Mouse (Mus musculus) stomach, embryonic 16.5 days (tissue): ENCODE measurements around the gene Asap2. TPM values are rescaled to one million over a fixed set of nuclear protein-coding genes. Genes with fewer than 3 reads are reported as not detected.
"Not testable (repeated sequence)": the region's sequence is repeated elsewhere in the genome, so short reads cannot be mapped to it uniquely, and the experiment has no call there.

ENCODE experiments used
- ATAC-seq: fragments of 200-750 bp; cut with Nextera tagmentation; 2 replicates; pipeline ENCODE4 v1.8.0; 2017; ENCODE audit warnings: moderate number of reproducible peaks, moderate TSS enrichment; ENCODE audit not compliant: insufficient read depth, low FRiP score
- H3K27ac ChIP-seq: fragments of 300-500 bp; sonication (generic); 2 replicates; pipeline ENCODE4 v1.5.1; 2014; ENCODE audit warnings: low read length
- H3K27me3 ChIP-seq: fragments of 300-500 bp; sonication (generic); 2 replicates; pipeline ENCODE4 v1.6.1; 2014; ENCODE audit warnings: low read length, control low read depth, mixed read lengths; ENCODE audit not compliant: control insufficient read depth, insufficient read depth
- H3K36me3 ChIP-seq: fragments of 300-500 bp; sonication (generic); 2 replicates; pipeline ENCODE4 v1.6.1; 2014; ENCODE audit warnings: low read length; ENCODE audit not compliant: control insufficient read depth, insufficient read depth
- H3K4me1 ChIP-seq: fragments of 300-500 bp; sonication (generic); 2 replicates; pipeline ENCODE4 v1.6.1; 2014; ENCODE audit warnings: low read length, control low read depth, mixed read lengths; ENCODE audit not compliant: control insufficient read depth, insufficient read depth
- H3K4me2 ChIP-seq: fragments of 300-500 bp; sonication (generic); 2 replicates; pipeline ENCODE4 v1.6.1; 2014; ENCODE audit warnings: low read depth, low read length, mixed read lengths
- H3K4me3 ChIP-seq: fragments of 300-500 bp; sonication (generic); replicated peaks from 2 replicates; pipeline ENCODE4 v1.5.1; 2014; ENCODE audit warnings: mild to moderate bottlenecking, low read length
- H3K9ac ChIP-seq: fragments of 300-500 bp; sonication (generic); 2 replicates; pipeline ENCODE4 v1.6.1; 2014; ENCODE audit warnings: low read length
- H3K9me3 ChIP-seq: fragments of 300-500 bp; sonication (generic); replicated peaks from 2 replicates; pipeline ENCODE4 v1.6.1; 2016; ENCODE audit warnings: low read length, control low read depth; ENCODE audit not compliant: control insufficient read depth
- WGBS: fragments of 180-500 bp; shearing (Covaris S2); extraction: QIAGEN DNeasy Blood & Tissue Kit; methylation state at CpG from one replicate; pipeline ENCODE4 v1.1.7; 2014; 5-methylcytosine and 5-hydroxymethylcytosine counted together
- polyA plus RNA-seq: library from polyadenylated mRNA; unstranded; fragments of >200 nt; fragmentation: Nextera tagmentation; extraction: Ambion mirVana; gene quantifications from 2 replicates; pipeline ENCODE4 v1.2.1, GENCODE M21; 2015

Asap2 gene
- 5.5 and 6.0 TPM in 2 replicates for polyA plus RNA-seq

- H3K27ac ChIP-seq, ATAC-seq: not testable (repeated sequence)
- WGBS, result under 1% methylated on average over 26 of the region's 38 CpGs
Measured at GRCm38 (mm10) chr12:20990132-20990531, at the start of gene Asap2. TSS of gene Asap2 (plus strand) at chr12:20990459.

GRCm38 (mm10) chr12:20947051-20947997, 42.9 kb upstream of the Asap2 start:
- not testable (repeated sequence) for H3K27me3 ChIP-seq, H3K36me3 ChIP-seq, H3K27ac ChIP-seq, H3K4me2 ChIP-seq, ATAC-seq, H3K9ac ChIP-seq, H3K9me3 ChIP-seq, H3K4me1 ChIP-seq, H3K4me3 ChIP-seq
- 67% methylated on average over 9 of the region's 9 CpGs for WGBS

More at GRCm38 (mm10) chr12:20990132-20990531, at the start of gene Asap2:
- H3K4me1 ChIP-seq, H3K27me3 ChIP-seq, H3K9me3 ChIP-seq, H3K36me3 ChIP-seq: not testable (repeated sequence)
- Histone ChIP-seq H3K4me2 (peak within 1 kb of the TSS; percentile 43), H3K9ac (peak within 1 kb of the TSS; percentile 61), H3K4me3 (peak within 1 kb of the TSS; percentile 52)

GRCm38 (mm10) chr12:20990579-20990978, 320 bp downstream of the Asap2 start:
- WGBS, result under 1% methylated on average over 40 of the region's 52 CpGs
- H3K4me3 ChIP-seq, result peak overlapping the region; percentile 52
- not testable (repeated sequence) for H3K27ac ChIP-seq, ATAC-seq, H3K27me3 ChIP-seq, H3K4me1 ChIP-seq, H3K36me3 ChIP-seq, H3K9me3 ChIP-seq
- H3K9ac ChIP-seq, result peak overlapping the region; percentile 61
- H3K4me2 ChIP-seq, result peak overlapping the region; percentile 43

- H3K9me3 ChIP-seq, H3K4me3 ChIP-seq, H3K9ac ChIP-seq, H3K27ac ChIP-seq, H3K4me2 ChIP-seq, H3K4me1 ChIP-seq, ATAC-seq, H3K27me3 ChIP-seq, H3K36me3 ChIP-seq: not testable (repeated sequence)
- WGBS, result 60% methylated on average over 6 of the region's 6 CpGs
Measured at GRCm38 (mm10) chr12:21030875-21031274, 40.6 kb downstream of the Asap2 start.

- H3K27ac ChIP-seq, H3K9me3 ChIP-seq, H3K36me3 ChIP-seq, H3K4me3 ChIP-seq, H3K4me1 ChIP-seq, H3K27me3 ChIP-seq, H3K4me2 ChIP-seq, H3K9ac ChIP-seq, ATAC-seq: not testable (repeated sequence)
- 93% methylated on average over 9 of the region's 9 CpGs for WGBS
Measured at GRCm38 (mm10) chr12:21046716-21047115, 56.5 kb downstream of the Asap2 start.

- ATAC-seq, H3K27ac ChIP-seq, H3K36me3 ChIP-seq: not testable (repeated sequence)
Measured at GRCm38 (mm10) chr12:21075731-21076130, 85.5 kb downstream of the Asap2 start.

GRCm38 (mm10) chr12:21090168-21090567, 99.9 kb downstream of the Asap2 start:
- not testable (repeated sequence) for H3K4me2 ChIP-seq, ATAC-seq

More at GRCm38 (mm10) chr12:21075731-21076130, 85.5 kb downstream of the Asap2 start:
- not testable (repeated sequence) for H3K9me3 ChIP-seq, H3K4me2 ChIP-seq, H3K27me3 ChIP-seq, H3K4me3 ChIP-seq, H3K4me1 ChIP-seq, H3K9ac ChIP-seq
- WGBS, result 22% methylated on average over 4 of the region's 4 CpGs

GRCm38 (mm10) chr12:21092446-21092845, 102.2 kb downstream of the Asap2 start:
- not testable (repeated sequence) for H3K9ac ChIP-seq, H3K4me2 ChIP-seq, H3K4me3 ChIP-seq, H3K36me3 ChIP-seq, H3K27ac ChIP-seq, H3K9me3 ChIP-seq, H3K4me1 ChIP-seq, H3K27me3 ChIP-seq, ATAC-seq
- WGBS, result 85% methylated on average over 1 of the region's 1 CpGs

More at GRCm38 (mm10) chr12:21090168-21090567, 99.9 kb downstream of the Asap2 start:
- H3K4me1 ChIP-seq, H3K9me3 ChIP-seq, H3K27me3 ChIP-seq, H3K9ac ChIP-seq, H3K27ac ChIP-seq, H3K36me3 ChIP-seq, H3K4me3 ChIP-seq: not testable (repeated sequence)
- 16% methylated on average over 1 of the region's 1 CpGs for WGBS

GRCm38 (mm10) chr12:21097806-21098325, 107.6 kb downstream of the Asap2 start:
- not testable (repeated sequence) for H3K9me3 ChIP-seq, H3K27ac ChIP-seq, H3K4me2 ChIP-seq, H3K4me3 ChIP-seq, H3K27me3 ChIP-seq, H3K36me3 ChIP-seq, ATAC-seq, H3K4me1 ChIP-seq, H3K9ac ChIP-seq
- WGBS, result 45% methylated on average over 3 of the region's 3 CpGs
